Mouse (Mus musculus) hindlimb bud, embryonic 11.5 days (tissue): Measurements from ENCODE around the gene Cep41.

Experiments
- DNase-seq: peaks from one replicate; pipeline ENCODE4 v3.0.0-alpha.2; 2012; ENCODE audit warnings: low read depth, low spot score; ENCODE audit errors: extremely low spot score

Gene Cep41

DNA sequence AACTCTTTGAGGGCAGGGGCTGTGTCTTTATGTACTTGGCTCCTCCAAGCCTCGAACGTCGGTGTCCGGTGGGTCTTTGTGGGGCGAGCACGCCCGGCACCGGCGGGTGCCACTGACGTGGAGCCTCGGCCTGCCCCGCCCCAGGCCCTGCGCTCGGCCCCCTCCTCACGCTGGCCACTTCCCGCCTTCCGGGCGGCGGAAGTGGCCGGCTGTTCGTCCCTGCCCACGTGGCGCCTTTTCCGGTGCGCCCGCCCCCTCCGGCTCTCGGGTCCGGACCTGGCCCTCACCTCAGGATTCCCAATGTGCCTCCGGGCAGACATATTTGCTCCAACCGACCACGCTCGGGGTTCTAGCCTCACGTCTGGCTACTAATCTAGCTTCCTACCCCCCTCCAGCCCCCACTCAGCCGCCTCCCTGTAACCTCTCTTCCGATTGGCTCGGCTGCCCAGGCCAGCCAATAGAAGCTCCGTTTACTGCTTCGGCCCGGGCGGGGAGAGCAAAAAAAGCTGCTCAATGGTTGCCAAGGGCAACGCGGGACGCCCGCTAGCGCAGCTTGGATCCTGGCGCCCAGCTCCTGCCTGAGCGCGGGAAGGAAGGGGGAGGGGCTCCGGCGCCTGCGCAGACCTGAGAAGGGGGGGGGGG is at the start of gene Cep41:
Cep41 (minus strand) TSS at position 400 of the 642 bp plus-strand sequence.
- peak; percentile 94 for DNase-seq

DNA sequence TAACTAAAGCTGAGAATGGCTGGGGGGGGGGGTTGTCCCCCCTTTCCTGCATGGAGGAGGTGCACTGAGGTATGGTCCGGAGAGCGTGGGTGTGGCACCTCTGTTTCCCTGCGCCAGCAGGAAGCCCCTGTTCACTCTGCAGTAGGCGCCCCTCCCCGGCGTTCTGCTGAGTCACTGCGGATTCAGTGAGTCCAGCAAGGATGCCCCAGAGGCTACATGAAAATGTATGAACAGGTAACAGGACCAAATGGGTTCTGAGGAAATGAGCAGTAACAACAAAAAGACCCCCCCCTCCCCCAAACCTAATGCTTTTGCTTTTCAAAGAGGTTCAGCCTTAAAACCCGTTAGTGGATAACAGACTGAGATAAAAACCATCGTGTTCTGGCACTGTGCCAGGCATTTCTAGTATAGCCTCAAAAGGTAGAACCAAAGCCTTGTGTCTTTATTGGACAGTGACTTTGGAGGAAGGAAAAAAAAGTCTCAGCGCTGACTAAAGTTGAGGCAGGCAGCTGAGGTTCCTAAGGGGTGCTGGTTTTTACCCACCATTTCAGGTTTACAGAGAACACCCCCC is 45.7 kb upstream of the Cep41 start:
- no peak for DNase-seq

GRCm38 (mm10) chr6:30738464-30739006 is 45.0 kb upstream of the Cep41 start:
- no peak for DNase-seq

DNA sequence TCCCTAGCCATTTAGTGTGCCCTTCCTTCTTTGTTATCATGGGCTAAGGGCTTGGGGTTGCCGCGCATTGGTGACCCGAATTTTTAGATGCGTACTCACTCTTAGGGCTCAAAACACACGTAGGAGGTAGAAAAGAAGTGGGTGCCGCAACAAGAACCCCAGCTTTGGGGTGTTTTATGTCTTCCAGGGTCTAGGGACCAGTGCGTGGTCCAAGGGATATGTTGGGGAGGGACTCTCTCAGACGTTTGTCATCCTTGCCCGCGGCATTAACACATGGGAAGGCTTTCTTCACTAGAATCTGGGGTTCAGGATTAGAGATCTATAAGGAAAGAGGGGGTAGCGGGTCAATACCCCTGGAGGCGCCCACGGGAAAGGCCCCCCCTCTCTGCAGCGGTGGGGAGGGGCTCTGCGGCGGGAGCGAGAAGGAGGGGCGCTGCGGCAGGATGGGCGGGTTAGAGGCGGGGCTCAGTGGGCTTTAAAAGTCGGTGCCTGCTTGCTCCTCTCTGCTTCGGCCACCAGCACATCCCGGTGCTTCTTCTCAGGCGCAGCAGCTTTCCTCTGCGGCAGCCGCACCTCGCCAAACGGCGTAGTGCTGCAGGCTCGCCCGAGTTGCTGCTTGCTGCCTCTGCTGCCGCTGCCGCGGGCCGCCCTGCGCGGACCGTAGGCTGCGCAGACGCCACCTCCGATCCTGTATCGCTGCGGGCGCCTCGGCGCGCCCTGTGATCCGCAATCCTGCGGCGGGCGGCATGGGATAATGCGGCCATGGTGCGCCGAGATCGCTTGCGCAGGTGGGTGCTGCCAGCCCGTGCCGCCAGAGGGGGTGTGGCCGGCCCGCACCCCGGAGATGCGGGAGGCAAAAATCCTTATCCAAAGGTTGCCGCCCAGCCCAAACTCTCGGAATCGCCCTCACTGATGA is 44.3 kb upstream of the Cep41 start:
- DNase-seq, result no peak

- DNase-seq, result no peak
Measured at GRCm38 (mm10) chr6:30736864-30737547, 43.5 kb upstream of the Cep41 start.

DNA sequence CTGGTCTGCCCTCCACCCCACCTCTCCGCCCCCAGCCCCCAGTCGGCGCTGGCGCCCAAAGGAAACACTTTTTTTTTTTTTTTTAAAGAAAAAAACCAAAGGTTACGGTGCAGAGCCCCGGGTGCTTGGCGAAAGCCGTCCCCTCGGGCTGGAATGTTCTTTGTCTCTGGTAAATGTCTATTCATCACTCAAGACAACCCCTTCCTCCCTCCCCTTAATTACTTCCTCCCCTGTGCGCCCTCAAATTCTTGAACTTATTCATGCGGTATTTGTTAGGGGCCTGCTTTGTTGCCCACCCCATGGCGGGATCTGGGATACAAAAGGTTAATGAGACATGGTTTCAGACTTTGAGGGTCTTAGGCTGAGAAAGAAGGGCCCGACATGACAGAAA is 42.8 kb upstream of the Cep41 start:
- no peak for DNase-seq

- DNase-seq, result no peak
Measured at GRCm38 (mm10) chr6:30735728-30736371, 42.3 kb upstream of the Cep41 start.

DNA sequence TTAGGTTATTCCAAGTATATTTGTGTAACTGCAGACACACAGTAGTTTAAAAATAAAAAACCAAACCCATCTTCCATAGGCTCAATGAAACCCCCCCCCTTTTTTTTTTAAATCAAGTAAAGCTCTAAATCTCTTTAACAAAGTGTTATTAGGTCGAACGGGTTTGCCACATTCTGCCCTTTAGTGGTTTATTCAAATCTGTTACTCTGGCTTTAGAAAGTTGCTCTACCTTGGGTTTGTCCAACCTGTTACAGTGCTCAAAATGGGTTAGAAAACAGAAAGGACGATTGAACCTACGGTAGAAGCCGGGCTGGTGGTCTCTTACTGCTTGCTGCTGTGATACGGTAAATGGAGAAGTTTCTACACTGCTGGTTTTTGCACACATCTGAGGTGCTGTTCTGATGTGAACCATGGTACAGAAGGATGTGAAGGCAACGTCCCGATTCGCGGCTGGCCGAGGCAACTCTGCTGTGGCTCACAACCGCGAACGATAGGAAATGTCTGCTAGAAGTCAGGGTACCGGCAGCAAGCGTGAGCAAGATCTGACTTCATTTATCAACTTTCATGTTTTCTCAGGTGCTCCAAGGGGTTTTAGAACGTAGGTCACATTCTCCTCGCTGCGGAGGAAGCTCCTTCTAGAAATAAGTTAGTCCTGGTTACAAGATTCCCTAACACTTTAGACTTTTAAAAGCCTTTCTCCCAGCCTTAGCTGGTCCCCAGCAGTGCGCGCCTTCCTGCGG is 41.6 kb upstream of the Cep41 start:
- no peak for DNase-seq

- no peak for DNase-seq
Measured at GRCm38 (mm10) chr6:30734465-30734864, 40.9 kb upstream of the Cep41 start.

DNA sequence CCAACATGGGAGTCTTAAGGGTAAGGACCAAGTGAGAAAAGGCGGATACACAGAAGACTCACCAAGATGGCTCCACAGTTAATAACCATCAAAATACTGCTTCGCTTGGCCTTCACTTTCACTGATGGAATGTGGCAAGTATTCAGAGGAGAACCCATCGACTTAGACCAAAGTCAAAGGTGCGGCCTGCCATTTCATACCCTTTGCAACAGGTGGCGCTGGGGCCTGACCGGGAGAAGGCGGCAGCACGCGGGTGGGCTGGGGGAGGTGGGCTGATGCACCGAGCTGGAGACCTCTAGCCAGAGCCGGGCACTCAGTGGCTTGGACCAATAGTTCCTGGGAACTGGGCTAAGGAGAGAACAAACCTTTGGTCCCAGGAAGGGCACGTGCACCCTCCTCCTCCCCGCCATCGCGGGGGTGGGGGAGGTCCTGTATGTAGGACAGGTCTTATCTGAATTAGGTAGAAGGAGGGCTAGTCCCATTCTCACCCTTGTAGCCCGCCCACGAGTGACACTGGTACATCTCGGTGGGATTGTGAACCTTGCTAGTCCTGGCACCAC is 39.1 kb upstream of the Cep41 start:
- DNase-seq, result no peak

GRCm38 (mm10) chr6:30730301-30730971 is 36.9 kb upstream of the Cep41 start:
- DNase-seq, result no peak

DNA sequence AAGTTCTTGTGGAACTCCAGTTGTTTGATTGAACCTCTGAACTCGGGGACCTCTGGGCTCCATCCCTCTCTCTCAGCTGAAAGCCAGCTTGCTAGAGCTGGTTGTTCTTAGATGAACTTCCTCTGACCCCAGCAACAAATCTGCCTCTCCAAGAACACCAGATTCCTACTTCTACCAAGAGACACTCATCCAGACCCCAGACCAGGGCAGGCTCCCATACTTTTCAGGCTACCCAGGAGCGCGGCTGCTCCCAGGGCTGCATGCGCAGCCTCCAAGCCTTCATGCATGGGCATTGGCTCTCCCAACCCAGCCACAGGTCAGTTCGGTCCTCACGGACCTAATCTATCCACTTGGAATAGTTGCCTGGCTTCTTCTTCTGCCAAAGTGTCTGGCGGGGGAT is 29.8 kb upstream of the Cep41 start, which contains the start of gene Mest:
Mest (plus strand) TSS at position 217 of the 400 bp plus-strand sequence.
- DNase-seq, result no peak

DNA sequence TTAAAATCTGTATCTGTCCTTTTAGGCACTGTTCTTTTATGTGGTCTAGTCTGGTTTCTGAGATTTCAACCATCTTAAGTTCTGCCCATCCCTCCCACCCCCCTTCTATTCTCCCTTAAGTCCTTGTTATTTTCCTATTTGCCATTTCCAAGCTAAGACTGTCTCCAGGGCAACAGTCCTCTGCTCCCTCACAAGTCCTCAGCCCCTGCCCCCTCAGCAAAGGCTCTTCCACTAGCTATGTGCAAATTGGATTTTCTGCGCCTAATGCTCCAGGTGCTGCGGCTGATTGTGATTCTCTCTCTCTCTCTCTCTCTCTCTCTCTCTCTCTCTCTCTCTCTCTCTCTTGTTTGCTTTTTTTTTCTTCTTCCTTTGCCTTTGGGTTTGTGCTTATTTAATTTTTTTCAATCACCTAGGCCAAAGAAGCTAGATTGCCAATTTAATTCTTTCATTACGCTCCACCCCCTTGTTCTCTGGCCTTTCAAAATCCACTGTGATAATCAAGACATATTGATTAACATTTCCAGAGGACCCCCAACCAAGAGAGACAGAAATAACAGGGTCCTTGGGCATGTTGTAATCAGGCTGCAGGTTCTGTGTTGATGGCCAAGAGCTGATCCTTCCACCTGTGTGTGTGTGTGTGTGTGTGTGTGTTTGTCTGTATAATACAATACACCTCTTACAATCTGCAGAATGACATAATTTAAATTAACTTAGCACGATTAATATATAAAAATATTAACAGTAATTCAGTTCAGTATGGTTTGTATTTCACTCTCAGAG is 29.0 kb upstream of the Cep41 start:
- no peak for DNase-seq

- no peak for DNase-seq
Measured at GRCm38 (mm10) chr6:30716796-30717195, 23.2 kb upstream of the Cep41 start.

DNA sequence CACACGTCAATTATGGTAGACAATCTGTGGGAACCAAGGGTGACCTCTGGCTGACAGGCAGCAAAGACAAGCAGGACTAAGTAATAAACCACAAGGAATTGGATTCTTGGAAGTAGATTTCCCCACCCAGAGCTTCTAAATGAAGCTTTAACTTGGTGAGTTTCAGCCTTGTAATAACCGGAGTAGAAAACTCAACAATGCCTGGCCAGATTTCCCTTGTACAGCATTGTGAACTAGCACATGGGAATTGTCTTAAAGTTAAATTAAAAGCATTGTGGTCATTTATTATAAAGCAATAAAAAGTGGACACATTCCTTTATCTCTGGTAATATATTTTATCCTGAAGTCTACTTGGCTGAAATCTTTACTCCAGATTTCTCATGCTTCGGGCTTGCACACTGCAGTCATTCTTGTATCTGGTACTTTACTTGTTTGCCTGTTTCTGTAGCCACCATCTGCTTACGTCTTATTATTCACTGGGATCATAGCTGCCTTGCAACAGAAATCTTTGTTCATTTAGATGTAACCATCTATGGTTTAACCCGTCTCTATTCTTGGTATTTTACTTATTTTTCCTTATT is 21.4 kb upstream of the Cep41 start:
- DNase-seq, result no peak

GRCm38 (mm10) chr6:30713896-30714295 is 20.3 kb upstream of the Cep41 start:
- no peak for DNase-seq

- no peak for DNase-seq
Measured at GRCm38 (mm10) chr6:30713455-30713854, 19.9 kb upstream of the Cep41 start.

DNA sequence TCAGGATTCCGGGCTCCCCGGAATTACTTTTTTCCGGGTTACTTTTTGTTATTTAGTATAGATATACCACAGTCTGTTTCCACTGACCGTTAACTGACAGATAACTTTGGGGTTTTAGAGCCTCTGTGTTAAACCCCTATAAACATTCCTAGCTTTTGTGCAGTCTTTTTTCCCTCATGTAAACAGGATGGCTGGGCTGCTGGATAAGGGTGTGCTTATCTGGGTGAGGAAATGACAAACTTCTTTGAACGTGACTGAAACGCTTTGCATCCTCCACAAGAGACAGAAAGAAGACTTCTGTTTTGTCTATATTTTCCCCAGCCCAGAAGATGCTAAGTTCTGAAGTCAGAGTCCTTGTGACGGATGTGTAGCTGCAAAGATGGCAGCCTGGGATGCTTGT is 18.9 kb upstream of the Cep41 start:
- no peak for DNase-seq
